Mouse (Mus musculus) liver, embryonic 15.5 days (tissue): ENCODE results near the gene Gm45785. TPM values are rescaled to one million over a fixed set of nuclear protein-coding genes. Genes with fewer than 3 reads are reported as not detected.

Experiments
- ATAC-seq: fragments of 200-750 bp; cut with Nextera tagmentation; 2 replicates; pipeline ENCODE4 v1.8.0; 2017; ENCODE audit warnings: moderate number of reproducible peaks, mild to moderate bottlenecking, moderate library complexity; ENCODE audit not compliant: insufficient read depth
- H3K27ac ChIP-seq: fragments of 300-500 bp; sonication (generic); replicated peaks from 2 replicates; pipeline ENCODE4 v1.5.1; 2015; ENCODE audit warnings: mild to moderate bottlenecking, inconsistent platforms
- H3K27me3 ChIP-seq: fragments of 300-500 bp; sonication (generic); 2 replicates; pipeline ENCODE4 v1.6.1; 2015; ENCODE audit warnings: mild to moderate bottlenecking, inconsistent platforms
- H3K36me3 ChIP-seq: fragments of 300-500 bp; sonication (generic); replicated peaks from 2 replicates; pipeline ENCODE4 v1.6.1; 2015; ENCODE audit warnings: moderate library complexity, mild to moderate bottlenecking, inconsistent platforms
- H3K4me1 ChIP-seq: fragments of 300-500 bp; sonication (generic); replicated peaks from 2 replicates; pipeline ENCODE4 v1.6.1; 2015; ENCODE audit warnings: inconsistent platforms
- H3K4me2 ChIP-seq: fragments of 300-500 bp; sonication (generic); 2 replicates; pipeline ENCODE4 v1.6.1; 2015; ENCODE audit warnings: moderate library complexity, mild to moderate bottlenecking, inconsistent platforms
- H3K4me3 ChIP-seq: fragments of 300-500 bp; sonication (generic); replicated peaks from 2 replicates; pipeline ENCODE4 v1.5.1; 2015; ENCODE audit warnings: mild to moderate bottlenecking, inconsistent platforms
- H3K9ac ChIP-seq: fragments of 300-500 bp; sonication (generic); 2 replicates; pipeline ENCODE4 v1.6.1; 2015; ENCODE audit warnings: moderate library complexity, mild to moderate bottlenecking, inconsistent platforms
- H3K9me3 ChIP-seq: fragments of 300-500 bp; sonication (generic); replicated peaks from 2 replicates; pipeline ENCODE4 v1.6.1; 2016; ENCODE audit warnings: inconsistent platforms
- WGBS: fragments of 180-500 bp; shearing (Covaris S2); methylation state at CpG from one replicate; pipeline ENCODE4 v1.1.7; 2015; ENCODE audit warnings: mixed read lengths; ENCODE audit not compliant: insufficient replicate concordance; 5-methylcytosine and 5-hydroxymethylcytosine counted together
- polyA plus RNA-seq: library from polyadenylated mRNA; unstranded; fragments of >200 nt; fragmentation: Nextera tagmentation; extraction: Ambion mirVana; gene quantifications from 2 replicates; pipeline ENCODE4 v1.2.1, GENCODE M21; 2015

Gm45785 gene
- polyA plus RNA-seq, 1 experiment from 2014 or later = not detected

- Histone ChIP-seq H3K4me1 (no peaks in the 10 kb centered on the region), H3K9me3 (no peaks in the 10 kb centered on the region), H3K27ac (no peak overlapping the region), H3K4me2 (no peak overlapping the region), H3K4me3 (no peak overlapping the region), H3K27me3 (peaks cover 7% of the 10 kb centered on the region), H3K9ac (no peak overlapping the region), H3K36me3 (no peaks in the 10 kb centered on the region)
- ATAC-seq = no peak
- 17% methylated on average over 8 of the region's 8 CpGs for WGBS
Measured at GRCm38 (mm10) chr7:140828171-140828881, 27.8 kb downstream of the Gm45785 start.

GRCm38 (mm10) chr7:140822731-140823130 lies 33.4 kb downstream of the Gm45785 start:
- 75% methylated on average over 4 of the region's 4 CpGs for WGBS
- H3K4me2 ChIP-seq = no peak overlapping the region
- no peak overlapping the region for H3K27ac ChIP-seq
- no peaks in the 10 kb centered on the region for H3K36me3 ChIP-seq
- H3K9me3 ChIP-seq = no peaks in the 10 kb centered on the region
- H3K27me3 ChIP-seq = peaks cover 10% of the 10 kb centered on the region; the same call in 1 of the 2 replicates
- H3K9ac ChIP-seq = no peak overlapping the region
- H3K4me3 ChIP-seq = no peak overlapping the region
- no peak for ATAC-seq
- peaks cover 8% of the 10 kb centered on the region for H3K4me1 ChIP-seq

- peaks cover 10% of the 10 kb centered on the region; the same call in 1 of the 2 replicates for H3K27me3 ChIP-seq
- no peak within 1 kb of the TSS for H3K27ac ChIP-seq
- H3K4me3 ChIP-seq = peak within 1 kb of the TSS; percentile 44
- peaks cover 8% of the 10 kb centered on the region for H3K4me1 ChIP-seq
- H3K36me3 ChIP-seq = no peaks in the 10 kb centered on the region
- 4% methylated on average over 21 of the region's 21 CpGs for WGBS
- no peaks in the 10 kb centered on the region for H3K9me3 ChIP-seq
- peak within 1 kb of the TSS; percentile 66 for H3K4me2 ChIP-seq
- no peak within 1 kb of the TSS for H3K9ac ChIP-seq
- peak; percentile 40; the same call in 1 of the 2 replicates for ATAC-seq
Measured at GRCm38 (mm10) chr7:140821653-140822329, 34.3 kb downstream of the Gm45785 start, which contains the start of gene Zfp941. Zfp941 (minus strand) TSS chr7:140822178.

GRCm38 (mm10) chr7:140821305-140821652 lies 34.9 kb downstream of the Gm45785 start:
- 54% methylated on average over 5 of the region's 5 CpGs for WGBS
- Histone ChIP-seq H3K4me3 (peak overlapping the region; percentile 44), H3K4me1 (peaks cover 8% of the 10 kb centered on the region), H3K9ac (no peak overlapping the region), H3K4me2 (peak overlapping the region; percentile 66), H3K27ac (no peak overlapping the region), H3K27me3 (peaks cover 10% of the 10 kb centered on the region; the same call in 1 of the 2 replicates), H3K9me3 (no peaks in the 10 kb centered on the region), H3K36me3 (no peaks in the 10 kb centered on the region)
- no peak for ATAC-seq

GRCm38 (mm10) chr7:140820173-140820572 lies 36.0 kb downstream of the Gm45785 start:
- peaks cover 8% of the 10 kb centered on the region for H3K4me1 ChIP-seq
- H3K4me2 ChIP-seq = no peak overlapping the region
- H3K9me3 ChIP-seq = no peaks in the 10 kb centered on the region
- no peak overlapping the region for H3K4me3 ChIP-seq
- 56% methylated on average over 4 of the region's 4 CpGs for WGBS
- H3K9ac ChIP-seq = no peak overlapping the region
- no peaks in the 10 kb centered on the region for H3K36me3 ChIP-seq
- no peak overlapping the region for H3K27ac ChIP-seq
- no peak for ATAC-seq
- H3K27me3 ChIP-seq = peaks cover 10% of the 10 kb centered on the region; the same call in 1 of the 2 replicates

GRCm38 (mm10) chr7:140812850-140813249 lies 43.3 kb downstream of the Gm45785 start:
- H3K27ac ChIP-seq = no peak overlapping the region
- H3K4me2 ChIP-seq = no peak overlapping the region
- no peaks in the 10 kb centered on the region for H3K4me1 ChIP-seq
- 75% methylated on average over 12 of the region's 12 CpGs for WGBS
- no peak overlapping the region for H3K9ac ChIP-seq
- no peaks in the 10 kb centered on the region for H3K36me3 ChIP-seq
- no peak for ATAC-seq
- H3K9me3 ChIP-seq = no peaks in the 10 kb centered on the region
- H3K4me3 ChIP-seq = no peak overlapping the region
- H3K27me3 ChIP-seq = no peaks in the 10 kb centered on the region

GRCm38 (mm10) chr7:140811714-140812113 lies 44.4 kb downstream of the Gm45785 start:
- no peak for ATAC-seq
- Histone ChIP-seq H3K36me3 (no peaks in the 10 kb centered on the region), H3K4me1 (no peaks in the 10 kb centered on the region), H3K27ac (no peak overlapping the region), H3K27me3 (no peaks in the 10 kb centered on the region), H3K9ac (no peak overlapping the region), H3K4me2 (no peak overlapping the region), H3K9me3 (no peaks in the 10 kb centered on the region), H3K4me3 (no peak overlapping the region)
- 71% methylated on average over 13 of the region's 13 CpGs for WGBS

GRCm38 (mm10) chr7:140810496-140810895 lies 45.6 kb downstream of the Gm45785 start:
- H3K9ac ChIP-seq = no peak overlapping the region
- H3K9me3 ChIP-seq = no peaks in the 10 kb centered on the region
- H3K27ac ChIP-seq = no peak overlapping the region
- no peak overlapping the region for H3K4me2 ChIP-seq
- WGBS = 69% methylated on average over 6 of the region's 6 CpGs
- H3K36me3 ChIP-seq = no peaks in the 10 kb centered on the region
- no peak for ATAC-seq
- H3K4me1 ChIP-seq = no peaks in the 10 kb centered on the region
- no peaks in the 10 kb centered on the region for H3K27me3 ChIP-seq
- no peak overlapping the region for H3K4me3 ChIP-seq

- Histone ChIP-seq H3K4me3 (no peak overlapping the region), H3K9me3 (no peaks in the 10 kb centered on the region), H3K27ac (no peak overlapping the region), H3K4me1 (no peaks in the 10 kb centered on the region), H3K4me2 (no peak overlapping the region), H3K27me3 (no peaks in the 10 kb centered on the region), H3K9ac (no peak overlapping the region), H3K36me3 (no peaks in the 10 kb centered on the region)
- WGBS = 4% methylated on average over 1 of the region's 1 CpGs
- ATAC-seq = no peak
Measured at GRCm38 (mm10) chr7:140805704-140806103, 50.4 kb downstream of the Gm45785 start.

GRCm38 (mm10) chr7:140802629-140803028 lies 53.5 kb downstream of the Gm45785 start:
- Histone ChIP-seq H3K36me3 (no peaks in the 10 kb centered on the region), H3K27ac (no peak overlapping the region), H3K4me3 (no peak overlapping the region), H3K27me3 (no peaks in the 10 kb centered on the region), H3K9ac (no peak overlapping the region), H3K4me1 (no peaks in the 10 kb centered on the region), H3K9me3 (no peaks in the 10 kb centered on the region), H3K4me2 (no peak overlapping the region)
- 58% methylated on average over 6 of the region's 6 CpGs for WGBS
- ATAC-seq = no peak

- H3K4me3 ChIP-seq = no peak overlapping the region
- H3K9ac ChIP-seq = no peak overlapping the region
- H3K9me3 ChIP-seq = no peaks in the 10 kb centered on the region
- 47% methylated on average over 2 of the region's 2 CpGs for WGBS
- no peaks in the 10 kb centered on the region for H3K4me1 ChIP-seq
- H3K27ac ChIP-seq = no peak overlapping the region
- H3K27me3 ChIP-seq = no peaks in the 10 kb centered on the region
- no peaks in the 10 kb centered on the region for H3K36me3 ChIP-seq
- no peak overlapping the region for H3K4me2 ChIP-seq
- no peak for ATAC-seq
Measured at GRCm38 (mm10) chr7:140798212-140798611, 57.9 kb downstream of the Gm45785 start.
